Mouse (Mus musculus) brain, embryonic 14.5 days (tissue): ENCODE measurements around the gene Il17rd.

Source experiments
- CTCF ChIP-seq: fragments of 200-500 bp; IDR thresholded peaks from 2 replicates; pipeline ENCODE4 v1.5.1; 2012; ENCODE audit warnings: inconsistent platforms, mild to moderate bottlenecking, moderate library complexity, borderline replicate concordance; ENCODE audit not compliant: insufficient read depth, insufficient read length; ENCODE audit errors: extremely low read depth
- POLR2A ChIP-seq: fragments of 200-500 bp; IDR thresholded peaks from 2 replicates; pipeline ENCODE4 v1.6.1; 2012; ENCODE audit warnings: mild to moderate bottlenecking, inconsistent platforms, borderline replicate concordance; ENCODE audit not compliant: poor library complexity, insufficient read depth, insufficient read length, severe bottlenecking; ENCODE audit errors: extremely low read depth

GRCm38 (mm10) chr14:27075084-27075483 is 36.3 kb downstream of the Il17rd start:
- TF ChIP-seq CTCF (no peak), POLR2A (no peak)
